Mouse (Mus musculus): ENCODE measurements around the gene Cacnb1. TPM values are rescaled to one million over a fixed set of nuclear protein-coding genes. Genes with fewer than 3 reads are reported as not detected.

Cacnb1 gene
- total RNA-seq, 2 experiments from 2014 or later = 155 to 167 TPM

DNA sequence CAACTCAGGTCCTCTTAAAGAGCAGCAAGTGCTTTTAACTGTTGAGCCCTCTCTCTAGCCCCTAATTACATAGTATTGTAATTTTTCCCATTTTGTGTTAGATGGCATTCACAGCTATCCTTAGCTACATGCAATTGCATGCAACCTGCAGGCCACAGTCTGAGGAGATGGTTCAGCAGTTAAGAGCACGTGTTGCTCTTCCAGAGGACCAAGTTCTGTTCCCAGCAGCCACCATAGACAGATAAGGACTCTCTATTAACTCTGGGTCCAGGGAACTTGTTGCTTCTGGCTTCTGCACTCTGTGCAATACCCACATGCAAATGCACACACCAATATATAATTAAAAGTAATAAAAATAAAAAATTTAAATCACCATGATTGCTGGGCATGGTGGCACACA, 26.1 kb downstream of the Cacnb1 start:
- no peak for DNase-seq (ENCODE audit: low spot score in 2 of 2)
- intact Hi-C loops (cut with DNase I) = no loop called here

DNA sequence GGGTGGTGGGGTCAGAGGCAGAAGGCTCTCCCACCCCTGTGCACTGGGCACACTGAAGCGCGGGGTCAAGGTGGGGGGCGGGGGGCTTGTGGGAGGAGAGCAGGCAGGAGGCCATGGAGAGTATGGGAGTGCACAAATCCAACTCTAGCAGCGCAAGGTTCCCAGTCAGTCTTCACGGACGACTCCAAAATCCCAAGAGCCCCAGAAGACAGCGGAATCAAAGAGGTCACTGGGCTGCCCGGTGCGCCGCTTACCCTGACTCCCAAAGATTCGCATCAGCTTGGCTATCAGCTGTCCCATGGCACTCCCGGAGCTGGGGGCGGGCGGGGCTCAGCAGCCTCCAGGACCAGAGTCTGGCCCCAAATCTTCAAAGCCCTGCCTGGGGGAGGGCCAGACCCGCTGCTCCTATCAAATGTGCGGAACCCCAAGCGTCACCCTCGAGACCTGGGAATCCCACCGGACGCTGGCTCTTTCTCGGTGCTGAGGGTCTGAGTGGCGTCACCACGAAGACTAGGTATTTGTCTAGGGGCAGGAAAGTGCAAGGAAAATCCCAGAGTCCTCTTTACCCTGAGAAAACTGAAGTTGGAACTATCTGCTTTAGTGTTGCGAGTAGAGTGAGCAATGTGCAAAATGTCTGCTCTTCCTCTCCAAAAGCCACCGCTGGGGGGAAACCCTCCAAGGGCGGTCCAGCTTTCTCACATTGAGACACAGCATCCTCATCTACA, 27.1 kb downstream of the Cacnb1 start, which contains the start of gene Arl5c:
TSS of gene Arl5c (minus strand) at position 618 of the 725 bp plus-strand sequence.
- intact Hi-C loops (cut with DNase I) = no loop called here
- no peak for DNase-seq (ENCODE audit: low spot score in 2 of 2)

DNA sequence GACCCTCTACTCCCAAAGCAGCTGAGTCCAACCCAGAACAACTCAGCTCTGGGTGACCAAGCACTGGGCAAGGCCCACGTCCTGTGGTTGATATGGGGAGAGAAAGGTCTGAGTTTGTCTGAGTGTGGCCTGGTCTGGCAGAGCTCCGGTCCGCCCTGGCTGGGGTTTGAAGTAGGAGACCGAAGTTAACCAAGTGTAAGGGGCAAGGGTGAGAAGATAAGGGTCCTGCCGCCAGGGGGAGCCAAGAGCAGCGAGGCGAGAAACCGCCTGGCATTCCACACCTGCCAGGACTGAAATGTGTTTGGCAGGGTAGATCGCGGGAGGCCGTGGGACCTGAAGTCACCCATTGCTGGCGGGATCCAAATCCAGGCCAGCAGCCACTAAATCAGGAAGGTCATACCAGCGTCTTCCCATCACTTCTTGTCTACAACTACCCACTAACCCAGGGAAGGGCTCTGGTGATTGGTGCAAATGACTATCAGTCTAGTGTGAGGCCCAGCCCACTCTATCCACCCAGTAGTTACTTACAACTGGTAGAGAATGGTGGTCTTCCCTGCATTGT, 28.2 kb downstream of the Cacnb1 start:
- peak; percentile 61 to 66 for DNase-seq (ENCODE audit: low spot score in 2 of 2)
- intact Hi-C loops (cut with DNase I) = no loop called here

DNA sequence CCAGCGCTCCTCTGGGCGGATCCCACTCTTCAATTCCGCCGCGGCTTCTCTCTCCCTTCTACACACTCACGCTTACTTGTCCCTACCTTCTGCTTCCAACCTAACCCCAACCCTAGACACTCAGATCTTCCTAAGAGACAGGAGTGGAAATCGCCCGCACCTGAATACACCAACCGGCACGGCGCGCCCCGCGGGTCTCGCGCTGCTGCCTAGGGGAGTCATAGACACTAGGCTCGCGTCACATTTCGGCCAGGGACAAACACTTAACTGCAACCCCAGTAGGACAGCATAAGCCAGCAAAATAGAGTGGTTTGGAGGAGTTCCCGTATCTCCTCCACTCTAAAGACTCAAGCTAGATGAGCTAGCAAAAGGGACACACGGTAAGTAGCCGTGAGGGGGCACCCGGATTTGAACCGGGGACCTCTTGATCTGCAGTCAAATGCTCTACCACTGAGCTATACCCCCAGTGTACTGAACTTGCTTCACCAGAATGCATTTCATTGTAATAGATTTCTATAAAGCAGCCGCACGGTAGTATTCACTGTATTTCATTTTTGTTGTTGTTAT, 34.2 kb downstream of the Cacnb1 start:
- intact Hi-C loops (cut with DNase I) = loop anchor here (2.0 kb wide), 1 partner anchor 190 kb away; the partner anchor contains the start of gene Lasp1

DNA sequence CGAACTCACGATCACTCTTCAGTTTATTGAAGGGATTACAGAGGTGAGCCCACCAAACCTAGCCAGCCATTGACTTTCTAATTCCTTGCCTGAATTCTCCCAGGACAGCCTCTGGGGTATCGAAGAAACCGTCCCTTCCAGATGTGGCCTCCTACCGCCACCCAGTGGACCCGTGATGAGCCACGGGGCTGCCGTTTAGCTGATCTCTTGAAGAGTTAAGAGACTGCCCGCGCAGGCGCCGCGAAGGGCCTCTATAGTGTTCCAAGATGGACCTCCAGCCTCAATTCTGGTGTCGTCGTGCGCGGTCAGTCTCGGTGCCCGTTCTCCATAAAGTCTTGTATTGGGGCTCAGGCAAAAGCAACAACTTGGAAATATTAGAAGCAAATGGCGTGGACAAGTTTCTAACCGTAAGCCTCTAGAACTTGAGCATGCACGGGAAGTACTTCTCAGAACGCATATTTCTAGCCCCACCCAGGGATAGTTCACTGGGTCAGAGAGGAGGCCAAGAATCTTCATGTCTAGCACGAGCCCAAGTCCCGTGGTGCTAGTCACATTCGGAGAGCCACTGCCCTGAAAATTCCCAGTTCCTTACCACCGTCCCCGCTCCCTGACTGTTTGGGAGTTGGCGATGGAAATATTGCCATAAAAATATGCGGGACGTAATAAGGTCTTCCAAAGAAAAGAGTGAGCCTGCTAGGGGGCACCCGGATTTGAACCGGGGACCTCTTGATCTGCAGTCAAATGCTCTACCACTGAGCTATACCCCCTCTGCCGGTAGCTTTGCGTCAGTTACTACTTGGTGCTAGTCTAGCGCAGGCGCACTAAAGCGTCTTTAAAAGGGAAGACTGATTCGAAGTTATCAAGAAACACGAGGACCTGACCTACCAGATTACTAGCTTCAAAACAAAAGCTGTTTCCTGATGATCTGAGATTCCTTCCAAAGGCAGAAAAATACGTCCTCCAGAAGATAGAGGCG, 35.0 kb downstream of the Cacnb1 start:
- DNase-seq (ENCODE audit: low spot score in 2 of 2) = peak; percentile 95 to 98
- intact Hi-C loops (cut with DNase I) = loop anchor here (1.0 to 2.0 kb wide), 3 partner anchors 52 to 189 kb away; partner anchors contain the start of gene Lasp1

More for the DNA sequence above, 34.2 kb downstream of the Cacnb1 start:
- DNase-seq (ENCODE audit: low spot score in 2 of 2) = peak; percentile 87 to 95

DNA sequence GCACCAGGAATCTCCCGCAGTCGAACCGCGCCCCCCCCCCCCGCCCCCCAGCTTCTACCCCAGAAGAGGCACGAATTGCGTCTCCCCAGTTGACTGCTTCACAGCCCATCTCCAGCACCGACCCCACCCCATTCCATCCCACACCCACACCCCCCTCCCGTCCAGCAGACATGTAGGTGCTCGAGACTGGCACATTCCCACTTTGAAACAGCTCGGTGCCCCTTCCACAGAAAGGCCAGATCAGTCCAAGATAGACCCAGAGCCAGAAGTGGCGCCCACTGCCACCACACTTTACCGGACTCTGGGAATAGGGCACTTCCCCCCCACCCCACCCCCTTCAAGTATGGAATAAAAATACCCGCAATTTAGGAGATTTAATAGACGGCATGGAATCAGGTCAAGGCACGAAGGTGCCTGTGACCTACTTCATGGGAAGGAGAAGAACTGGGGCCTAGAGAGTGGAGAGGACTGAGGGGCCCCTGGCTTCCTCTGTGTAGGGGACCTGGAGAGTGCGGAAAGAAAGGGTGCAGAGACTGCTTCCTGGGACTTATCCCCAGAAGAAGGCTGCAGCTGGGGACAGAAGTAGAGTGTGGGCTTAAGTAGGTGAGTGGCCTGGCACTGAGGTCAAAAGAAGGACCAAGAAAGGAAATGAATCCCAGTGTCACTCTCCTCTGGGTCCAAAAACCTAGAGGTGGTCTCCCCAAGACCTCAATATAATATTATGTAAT, 35.9 kb downstream of the Cacnb1 start:
- no peak for DNase-seq (ENCODE audit: low spot score in 2 of 2)
- intact Hi-C loops (cut with DNase I) = loop anchor here (1.0 kb wide), 2 partner anchors 51 to 88 kb away; no protein-coding TSS in a partner anchor

DNA sequence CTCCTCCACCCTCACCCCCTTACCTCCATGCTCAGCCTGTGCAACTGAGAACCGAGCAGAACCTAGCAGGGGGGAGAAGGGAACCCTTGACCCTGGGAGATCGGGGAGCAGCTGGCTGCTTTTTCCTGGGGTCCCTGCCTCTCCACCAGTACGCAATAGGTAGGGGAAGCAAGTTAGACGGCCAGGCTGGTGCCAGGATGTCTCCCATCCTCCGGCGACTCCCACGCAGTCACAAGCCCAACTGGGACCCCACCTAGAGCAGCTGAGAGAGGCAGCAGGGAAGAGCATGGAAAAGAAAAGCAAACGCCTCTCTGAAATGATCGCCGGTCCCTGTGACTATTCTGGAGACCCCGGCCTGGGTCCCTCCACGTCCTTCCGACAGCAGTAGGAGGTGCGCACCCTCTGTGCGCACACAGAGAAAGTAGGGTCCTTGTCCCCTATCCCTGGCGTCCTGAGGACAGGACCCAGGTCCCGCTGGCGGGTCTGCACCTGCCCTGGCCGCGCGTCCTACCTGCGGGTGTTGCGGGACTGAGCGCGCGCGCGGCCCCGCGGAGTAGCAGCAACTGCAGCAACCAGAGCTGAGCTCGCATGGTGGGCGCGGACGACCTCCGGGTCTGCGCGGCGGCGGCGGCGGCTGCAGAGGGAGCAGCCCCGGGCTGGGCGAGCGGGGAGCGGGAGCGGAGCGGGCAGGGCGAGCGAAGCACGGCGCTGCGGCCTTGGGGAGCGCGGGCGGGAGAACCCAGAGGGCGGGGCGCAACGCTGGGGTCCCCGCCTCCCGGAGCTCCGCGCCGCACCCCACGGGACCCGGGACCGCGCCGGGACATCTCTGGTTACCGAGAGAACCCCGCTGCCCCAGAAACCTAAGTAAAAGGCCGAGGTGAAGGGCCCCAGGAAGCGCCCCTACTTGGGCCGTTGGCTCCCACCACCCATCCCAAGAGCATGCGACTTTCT, 36.8 kb downstream of the Cacnb1 start, which contains the start of gene Plxdc1:
TSS of gene Plxdc1 (minus strand) at position 718 of the 951 bp plus-strand sequence.
- DNase-seq (ENCODE audit: low spot score in 2 of 2) = no peak
- intact Hi-C loops (cut with DNase I) = no loop called here

DNA sequence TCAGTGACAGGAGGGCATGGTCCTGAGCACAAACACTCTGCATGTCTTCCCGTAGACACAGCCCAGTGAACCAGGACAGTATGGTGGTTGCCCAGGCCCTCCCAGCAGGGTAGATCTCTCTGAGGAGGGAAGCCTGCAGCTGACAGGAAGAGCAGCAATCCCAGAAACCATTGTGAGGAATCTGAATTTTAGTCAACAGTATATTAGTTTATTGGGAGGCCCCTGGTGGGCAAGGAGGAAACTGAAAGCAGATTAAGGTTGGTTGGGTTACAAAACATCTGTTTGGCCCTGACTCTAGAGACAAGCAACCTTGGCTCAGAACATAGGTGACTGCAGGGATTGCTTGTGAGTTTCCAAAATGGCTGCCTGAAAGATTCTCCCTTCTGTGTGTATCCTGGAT, 38.9 kb downstream of the Cacnb1 start:
- intact Hi-C loops (cut with DNase I) = no loop called here
- DNase-seq (ENCODE audit: low spot score in 2 of 2) = no peak

DNA sequence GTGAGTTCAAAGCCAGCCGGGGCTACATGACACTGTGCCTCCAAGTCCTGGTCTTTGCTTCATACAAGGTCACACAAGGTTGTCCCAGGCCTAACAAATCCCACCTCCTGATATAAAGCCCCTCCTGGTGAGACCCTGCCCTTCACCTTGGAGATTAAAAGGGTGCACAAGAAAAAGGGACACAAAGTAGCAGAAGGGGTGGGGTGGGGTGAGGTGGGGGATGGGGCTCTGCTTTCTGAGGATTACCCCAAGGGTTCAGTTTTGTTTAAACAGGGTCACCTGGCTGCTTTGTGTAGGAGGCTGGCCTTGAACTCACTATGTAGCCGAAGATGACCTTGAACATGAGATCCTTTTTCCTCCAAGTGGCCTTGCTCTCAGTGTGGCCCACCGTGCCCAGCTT, 39.3 kb downstream of the Cacnb1 start:
- intact Hi-C loops (cut with DNase I) = no loop called here

DNA sequence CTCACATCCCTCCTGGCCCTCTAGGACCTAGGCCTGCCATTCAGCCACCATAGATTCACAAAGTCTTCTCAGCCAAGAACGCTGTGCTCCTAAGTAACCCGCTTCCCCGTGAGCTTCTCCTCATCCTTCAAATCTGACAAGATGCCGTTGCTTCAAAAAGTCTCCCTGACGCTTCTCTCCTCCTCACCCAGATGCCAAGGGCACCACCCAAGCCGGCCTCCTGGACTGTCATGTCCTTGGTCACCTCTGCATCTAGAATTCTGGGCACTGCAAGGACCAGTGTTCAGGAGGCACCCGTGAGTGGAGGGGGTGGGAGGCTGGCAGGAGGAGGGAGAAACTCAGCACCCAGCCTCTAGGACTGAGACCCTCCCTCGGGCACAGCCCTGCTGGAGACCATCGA, 40.1 kb downstream of the Cacnb1 start:
- DNase-seq (ENCODE audit: low spot score in 2 of 2) = no peak
- intact Hi-C loops (cut with DNase I) = no loop called here

More for the DNA sequence above, 39.3 kb downstream of the Cacnb1 start:
- no peak for DNase-seq (ENCODE audit: low spot score in 2 of 2)

DNA sequence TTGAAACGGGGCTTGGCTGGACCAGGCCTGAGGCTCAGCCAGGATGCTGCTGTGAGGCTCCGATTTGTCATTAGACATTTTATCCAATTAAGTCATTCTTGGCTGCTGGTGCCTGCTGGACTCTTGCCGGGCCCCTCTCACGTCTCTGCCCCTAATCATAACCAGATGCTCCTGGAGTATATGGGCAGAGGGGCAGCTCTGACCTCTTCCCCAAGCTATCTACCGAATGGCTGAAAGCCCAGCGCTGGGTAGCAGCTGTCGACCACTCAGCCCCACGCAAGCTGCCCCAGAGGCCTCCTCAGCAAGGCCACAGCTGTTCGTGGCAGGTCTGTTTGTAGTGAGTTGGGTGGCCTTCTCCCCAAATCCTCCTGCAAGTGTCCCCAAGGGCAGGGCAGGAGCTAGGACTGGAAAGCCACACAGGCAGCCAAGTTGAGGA, 42.3 kb downstream of the Cacnb1 start:
- intact Hi-C loops (cut with DNase I) = no loop called here
- no peak for DNase-seq (ENCODE audit: low spot score in 2 of 2)

DNA sequence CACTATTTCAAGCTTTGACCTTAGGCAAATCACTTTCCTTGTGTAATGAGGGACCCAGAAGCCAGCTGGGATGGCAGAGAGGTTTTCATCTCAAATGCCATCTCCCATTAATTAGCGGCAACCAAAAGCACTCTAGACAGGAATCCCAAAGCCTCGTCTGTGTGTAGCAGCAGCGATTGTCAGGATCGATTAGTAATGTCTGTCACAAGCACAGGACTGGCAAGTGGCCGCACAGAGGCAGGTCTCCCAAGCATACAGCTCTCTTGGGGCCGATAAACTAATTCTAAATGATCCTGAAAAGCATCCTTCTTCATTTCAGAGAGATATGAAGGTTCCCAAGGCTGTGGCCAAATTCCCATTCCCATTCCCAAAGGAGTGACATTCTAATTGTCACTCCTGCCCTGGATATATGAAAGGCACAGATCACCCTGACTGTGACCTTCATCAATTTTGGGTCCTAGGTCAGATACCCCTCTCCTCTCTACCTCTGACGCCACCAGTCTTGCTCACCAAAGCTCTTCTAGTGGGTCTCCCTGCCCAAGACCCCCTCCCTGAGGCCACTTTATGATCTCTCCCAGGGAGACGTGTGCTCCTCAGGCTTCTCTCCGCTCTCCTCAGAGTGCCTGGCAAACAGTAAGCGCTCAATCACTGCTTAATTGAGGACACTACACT, 42.9 kb downstream of the Cacnb1 start:
- intact Hi-C loops (cut with DNase I) = no loop called here
- no peak for DNase-seq (ENCODE audit: low spot score in 2 of 2)

DNA sequence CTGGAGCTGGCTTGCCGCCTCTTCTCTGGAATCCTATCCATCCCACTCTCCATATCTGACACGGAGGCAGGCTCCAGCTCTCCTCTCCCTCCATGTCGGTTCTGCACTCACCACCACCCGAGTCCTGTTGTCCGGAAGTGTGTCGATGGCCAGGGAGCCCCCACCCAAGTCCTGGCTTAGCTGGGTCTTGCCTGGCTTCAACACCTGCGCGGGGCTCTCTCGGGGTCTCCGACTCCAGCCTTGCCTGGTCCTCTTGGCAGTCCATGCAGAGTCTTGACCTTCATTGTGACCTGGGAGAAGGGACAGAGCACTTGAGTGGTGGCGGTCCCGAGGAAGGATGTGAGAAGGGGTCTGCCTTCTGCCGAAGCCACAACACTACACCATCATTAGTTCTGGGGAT, 44.4 kb downstream of the Cacnb1 start:
- DNase-seq (ENCODE audit: low spot score in 2 of 2) = no peak
- intact Hi-C loops (cut with DNase I) = no loop called here

DNA sequence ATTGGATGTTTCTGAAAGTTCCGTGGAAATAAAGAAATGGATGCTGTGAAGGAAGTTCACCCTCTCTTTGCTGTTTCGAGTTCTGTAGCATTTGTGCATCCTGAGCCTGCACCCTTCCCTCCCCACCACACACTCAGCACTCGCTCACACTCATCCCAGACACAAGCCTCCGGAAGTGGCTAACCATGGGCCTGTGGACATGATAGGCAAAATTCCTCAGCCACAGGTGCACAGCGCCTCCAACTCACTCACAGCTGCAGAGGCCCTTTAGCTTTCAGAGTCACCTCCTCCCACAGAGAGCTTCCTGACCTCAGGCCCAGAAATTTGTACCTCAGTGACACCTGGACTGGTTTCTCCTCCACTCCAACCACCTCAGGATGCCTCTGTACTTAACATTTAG, 45.0 kb downstream of the Cacnb1 start:
- intact Hi-C loops (cut with DNase I) = no loop called here
- no peak for DNase-seq (ENCODE audit: low spot score in 2 of 2)

DNA sequence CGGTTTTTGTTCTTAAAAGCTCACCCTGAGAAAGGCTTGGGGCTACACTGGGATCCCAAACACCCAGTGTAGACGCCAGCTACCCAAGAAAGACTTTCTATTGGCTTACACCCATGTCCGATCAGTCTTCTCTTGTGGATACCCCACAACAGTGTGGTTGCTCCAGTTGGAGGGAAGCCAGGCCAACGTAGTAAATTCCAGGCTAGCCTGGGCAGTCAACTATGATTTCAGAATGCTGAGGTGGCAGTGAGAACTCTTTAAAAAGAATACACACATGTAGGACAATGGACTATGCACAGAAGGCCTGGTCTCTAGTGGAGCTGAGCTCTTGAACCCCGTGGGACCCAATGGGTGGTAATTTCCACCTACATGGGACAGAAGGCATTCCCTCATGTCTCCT, 48.1 kb downstream of the Cacnb1 start:
- no peak for DNase-seq (ENCODE audit: low spot score in 2 of 2)
- intact Hi-C loops (cut with DNase I) = no loop called here

DNA sequence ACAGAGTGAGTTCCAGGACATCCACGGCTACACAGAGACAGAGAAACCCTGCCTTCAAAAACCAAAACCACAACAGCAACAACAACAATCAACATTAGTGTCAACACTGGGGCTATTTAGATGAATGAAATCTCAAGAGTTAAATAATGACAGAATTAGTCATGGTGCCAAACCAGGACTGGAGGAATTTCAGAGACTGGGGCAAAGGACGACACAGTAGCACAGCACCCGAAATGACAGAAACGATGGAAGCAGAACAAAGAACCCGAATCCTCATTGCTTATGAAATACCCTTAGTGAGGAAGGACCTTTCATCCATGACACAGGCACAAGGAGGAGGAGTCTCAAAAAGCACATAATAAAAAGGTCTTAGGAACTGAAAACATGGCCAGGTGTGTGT, 48.7 kb downstream of the Cacnb1 start:
- intact Hi-C loops (cut with DNase I) = no loop called here
- no peak for DNase-seq (ENCODE audit: low spot score in 2 of 2)

DNA sequence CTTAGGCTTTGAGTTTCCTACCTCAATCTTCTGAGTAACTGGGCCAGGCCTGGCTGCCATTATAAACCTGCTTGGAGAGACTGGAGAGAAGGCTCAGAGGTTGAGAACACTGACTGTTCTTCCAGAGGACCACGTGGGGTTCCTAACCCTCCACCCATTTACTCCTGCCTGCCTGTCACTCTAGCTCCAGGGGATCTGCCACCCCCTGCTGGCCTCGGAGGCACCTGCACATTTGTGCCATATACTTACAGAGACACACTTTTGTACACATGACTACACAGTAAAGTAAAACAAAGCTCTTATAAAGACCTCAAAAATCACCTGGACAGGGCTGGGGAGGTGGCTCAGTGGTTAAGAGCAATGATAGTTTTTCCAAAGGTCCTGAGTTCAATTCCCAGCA, 50.4 kb downstream of the Cacnb1 start:
- DNase-seq (ENCODE audit: low spot score in 2 of 2) = no peak
- intact Hi-C loops (cut with DNase I) = no loop called here
